Mouse (Mus musculus) stomach, postnatal 0 days (tissue): ENCODE results near the gene B4gat1.

ENCODE experiments used
- CTCF ChIP-seq: IDR thresholded peaks from 2 replicates; pipeline ENCODE4 v1.5.1; 2016; ENCODE audit warnings: antibody characterized with exemption, low read depth, mild to moderate bottlenecking, moderate library complexity
- EP300 ChIP-seq: optimal IDR thresholded peaks from 2 replicates; pipeline ENCODE3; 2016; ENCODE audit warnings: antibody characterized with exemption

GRCm38 (mm10) chr19:5083961-5084833 lies 45.6 kb downstream of the B4gat1 start:
- no peak for TF ChIP-seq CTCF
- TF ChIP-seq EP300: no peak
